Mouse (Mus musculus): ENCODE measurements at regions not wholly inside any gene's neighbourhood (a gene's known extent, or its start where the extent isn't known, plus 50 kb on each side); places are given as distances from the start of the nearest gene placed in this dataset.

DNA sequence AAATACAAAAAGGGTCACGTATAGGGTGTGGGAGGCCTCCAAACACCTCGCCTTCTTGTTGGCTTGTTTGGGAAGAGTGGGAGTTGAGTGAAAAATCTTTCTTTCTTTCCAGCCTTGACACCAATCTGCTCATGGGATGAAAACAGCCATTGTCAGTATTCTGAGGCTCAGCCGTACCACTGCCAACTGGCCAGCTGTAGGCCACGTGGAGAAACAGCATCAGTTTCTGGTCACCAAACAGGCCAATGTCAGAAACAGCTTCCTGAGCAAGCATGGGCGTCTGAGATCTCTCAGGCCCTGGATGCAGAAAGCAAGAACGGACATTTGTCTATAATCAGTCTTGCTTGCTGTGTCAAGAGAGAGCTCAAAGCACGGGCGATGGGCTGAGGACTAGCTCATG is 173.2 kb downstream of the Bcl2l11 start:
- DNase-seq (ENCODE audit: extremely low spot score in 1 of 2, low spot score in 1 of 2), result no peak

DNA sequence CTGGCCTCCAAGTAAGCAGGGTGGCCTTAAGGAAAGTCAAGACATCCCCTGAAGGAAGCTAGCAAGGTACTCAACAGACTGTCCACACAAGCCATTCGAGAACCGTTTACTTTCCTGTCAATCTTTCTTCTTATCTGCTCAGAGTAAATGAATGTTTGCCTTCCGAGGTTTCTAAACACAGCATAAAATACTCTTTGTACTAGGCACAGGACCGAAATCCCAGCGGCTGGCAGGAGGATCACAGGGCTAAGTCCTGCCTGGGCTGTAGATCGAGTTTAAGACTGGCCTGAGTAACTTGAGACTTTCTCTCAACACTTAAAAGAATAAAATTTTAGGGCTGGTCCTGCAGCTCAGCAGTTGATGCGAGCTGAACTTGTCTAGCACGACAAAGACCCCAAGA is 175.9 kb downstream of the Bcl2l11 start:
- no peak for DNase-seq (ENCODE audit: extremely low spot score in 1 of 2, low spot score in 1 of 2)

DNA sequence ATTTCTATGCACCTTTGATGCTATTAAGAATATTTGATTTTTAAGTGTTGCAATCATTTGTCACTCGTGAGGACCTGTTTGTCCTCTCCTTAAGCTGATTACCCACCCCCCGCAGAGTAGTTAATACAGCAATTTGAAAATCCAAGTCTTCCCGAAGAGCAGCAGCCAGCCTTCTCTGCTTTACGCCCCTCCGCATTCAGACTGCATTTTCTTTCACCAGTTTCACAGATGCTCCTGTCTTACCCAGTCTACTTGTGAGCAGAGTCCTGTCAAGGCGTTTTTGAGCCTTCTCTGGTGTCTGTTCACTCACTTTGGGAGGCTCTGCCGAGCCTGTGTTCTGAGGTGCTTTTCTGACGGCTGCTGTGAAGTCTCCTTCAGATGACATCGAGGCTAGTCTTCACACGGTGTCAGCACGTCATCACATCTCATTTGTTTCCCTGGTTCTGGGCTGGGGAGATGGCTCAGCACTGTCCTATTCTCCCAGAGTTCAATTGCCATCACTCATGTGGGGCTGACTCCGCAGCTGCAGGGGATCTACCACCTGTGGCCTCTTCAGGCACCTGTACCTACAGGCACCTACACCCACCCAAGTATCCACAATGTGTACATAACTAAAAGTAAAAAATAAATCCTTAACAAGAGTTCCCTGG is 178.3 kb downstream of the Bcl2l11 start:
- no peak for DNase-seq (ENCODE audit: extremely low spot score in 1 of 2, low spot score in 1 of 2)

DNA sequence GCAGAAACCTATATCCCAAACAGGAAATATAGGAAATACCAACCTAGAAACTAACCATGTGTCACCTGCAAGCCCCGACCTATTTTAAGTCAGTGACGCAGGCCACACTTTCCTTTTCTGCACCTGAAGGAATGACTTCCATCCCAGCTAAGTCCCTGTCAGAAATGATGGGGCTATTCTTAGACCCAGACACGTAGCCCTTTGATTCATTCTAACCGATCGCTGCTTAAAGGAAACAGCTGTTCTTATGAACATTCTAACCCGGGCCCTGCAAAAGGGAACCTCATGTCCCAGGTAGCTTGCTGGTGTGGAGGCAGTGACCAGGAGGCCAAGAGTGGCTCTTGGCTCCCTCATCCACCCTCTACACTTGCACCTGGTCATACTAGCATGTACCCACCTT is 180.9 kb downstream of the Bcl2l11 start:
- DNase-seq (ENCODE audit: extremely low spot score in 1 of 2, low spot score in 1 of 2), result no peak

DNA sequence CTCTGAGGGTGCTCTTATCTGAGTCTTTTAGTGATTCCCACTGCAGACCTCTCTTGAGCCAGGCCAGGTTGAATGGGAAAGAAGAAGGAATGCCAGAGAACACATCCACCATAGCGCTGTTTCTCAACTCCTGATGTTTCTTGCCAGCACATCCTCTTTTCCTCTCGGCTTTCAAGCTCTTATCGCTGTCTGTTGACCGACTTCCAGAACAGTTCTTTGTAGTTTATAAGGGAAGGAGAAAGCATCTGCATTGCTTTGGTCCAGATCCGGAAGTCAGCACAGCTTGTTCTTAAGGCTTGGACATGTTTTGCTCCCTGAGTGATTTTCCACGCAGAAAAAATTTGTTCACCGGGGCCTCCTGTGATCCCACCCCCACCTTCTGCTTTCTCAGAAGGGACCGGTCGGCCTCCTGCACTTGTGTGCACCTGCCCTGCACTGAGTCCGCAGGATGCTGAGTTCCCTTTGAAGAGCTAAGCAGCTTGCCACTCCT is 183.7 kb downstream of the Bcl2l11 start:
- DNase-seq (ENCODE audit: extremely low spot score in 1 of 2, low spot score in 1 of 2), result no peak

DNA sequence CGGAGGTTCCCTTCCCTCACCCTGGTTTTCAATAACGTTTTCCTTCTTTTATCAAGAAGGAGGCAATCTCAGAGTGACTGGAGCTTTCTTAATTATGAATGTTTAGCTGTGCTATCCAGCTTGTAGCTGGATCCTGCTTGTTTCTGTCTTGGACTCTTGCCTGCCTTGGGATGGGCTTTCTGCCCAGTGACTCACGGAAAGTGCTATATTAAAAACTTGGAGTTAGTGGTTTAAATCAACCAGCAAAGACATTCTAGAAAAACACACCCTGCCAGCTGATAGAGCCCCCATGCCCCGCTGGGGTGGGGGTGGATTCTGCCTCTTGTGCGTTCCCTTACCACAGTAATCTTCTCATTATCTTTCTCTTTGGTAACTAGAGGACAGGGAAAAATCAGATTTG is 184.2 kb downstream of the Bcl2l11 start:
- DNase-seq (ENCODE audit: extremely low spot score in 1 of 2, low spot score in 1 of 2), result peak; percentile 84 to 95

DNA sequence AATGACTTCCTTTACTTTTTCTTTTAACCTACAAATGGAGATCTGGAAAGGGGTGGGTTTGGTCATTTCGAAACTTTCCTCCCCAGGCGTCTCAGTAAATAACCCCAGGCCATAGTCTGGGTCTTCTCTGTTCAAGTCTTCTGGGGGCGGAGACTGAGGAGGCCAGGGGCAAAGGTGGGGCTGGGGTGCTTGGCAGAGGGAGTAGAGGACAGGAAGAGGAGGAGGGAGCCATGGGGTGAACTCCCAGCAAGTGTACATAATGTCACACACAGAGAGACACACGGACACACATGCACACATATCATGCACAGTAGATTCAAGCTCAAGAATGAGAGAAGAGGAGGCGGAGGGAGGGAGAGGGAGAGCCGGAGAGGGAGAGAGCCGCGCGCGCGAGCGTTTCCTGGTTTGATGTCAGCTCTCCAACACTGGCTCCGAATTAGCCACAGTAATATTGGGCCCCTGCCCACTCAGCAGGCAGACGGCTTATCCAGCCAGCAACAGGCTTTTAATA is 186.3 kb downstream of the Bcl2l11 start:
- peak in 1 of 2 experiments; percentile 66 for DNase-seq (ENCODE audit: extremely low spot score in 1 of 2, low spot score in 1 of 2)

DNA sequence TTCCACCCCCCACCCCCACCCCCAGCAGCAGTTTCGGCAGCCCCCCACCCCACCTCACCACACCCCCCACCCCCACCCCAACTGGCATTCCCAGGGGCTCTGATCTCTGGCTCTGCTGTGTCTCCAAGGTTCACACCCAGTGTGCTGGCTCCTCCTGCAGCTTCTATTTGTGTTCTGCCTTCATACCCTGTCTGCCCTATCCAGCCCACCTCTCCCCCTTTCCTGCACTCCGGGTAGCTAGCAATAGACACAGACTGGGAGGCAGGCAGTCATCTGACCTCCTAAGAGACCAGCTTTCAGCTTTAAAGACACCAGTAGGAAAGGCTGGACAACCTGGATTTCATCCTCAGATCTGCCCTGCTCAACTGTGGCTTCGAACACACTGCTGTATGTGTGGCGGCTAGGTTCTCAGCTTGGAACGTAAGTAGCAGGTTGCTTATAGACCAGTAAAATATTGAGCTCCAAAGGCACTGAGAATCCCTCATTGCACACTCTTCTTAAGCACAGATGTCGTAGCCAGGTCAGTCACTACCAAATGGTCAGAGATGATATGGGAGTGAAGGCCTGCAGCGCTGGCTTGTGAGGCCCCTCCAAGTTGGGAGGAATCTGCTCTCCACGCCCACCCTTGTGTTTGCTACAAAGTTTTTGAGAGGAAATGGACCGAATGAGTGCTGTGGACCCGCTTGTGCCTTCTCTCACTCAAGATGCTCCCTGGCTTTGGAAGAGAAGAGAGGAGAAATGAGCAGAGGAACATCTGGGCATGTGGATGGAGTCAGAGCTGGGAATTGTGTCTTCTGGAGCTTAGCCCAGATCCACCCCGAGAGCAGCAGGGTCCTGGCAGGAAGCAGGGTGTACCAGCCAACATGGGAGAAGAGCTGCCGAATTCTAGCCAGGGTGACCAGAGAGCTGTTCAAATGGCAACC is 187.1 kb downstream of the Bcl2l11 start:
- DNase-seq (ENCODE audit: extremely low spot score in 1 of 2, low spot score in 1 of 2), result no peak

DNA sequence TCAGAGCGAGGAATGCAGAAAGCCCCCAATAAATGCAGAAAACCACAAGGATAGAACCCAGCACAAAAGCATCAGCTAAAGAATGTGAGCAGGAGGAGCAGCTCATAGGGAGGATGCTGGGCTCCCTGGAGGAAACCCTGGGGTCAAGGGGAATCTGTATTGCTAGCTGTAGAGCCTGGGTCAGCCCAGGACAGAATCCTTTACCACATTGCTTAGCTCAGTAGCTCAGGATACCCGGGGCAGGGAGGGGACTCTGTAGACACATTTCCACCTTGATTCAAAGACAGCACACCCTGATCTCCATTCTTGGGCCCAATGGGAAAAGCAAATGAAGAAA is 187.7 kb downstream of the Bcl2l11 start:
- no peak for DNase-seq (ENCODE audit: extremely low spot score in 1 of 2, low spot score in 1 of 2)

DNA sequence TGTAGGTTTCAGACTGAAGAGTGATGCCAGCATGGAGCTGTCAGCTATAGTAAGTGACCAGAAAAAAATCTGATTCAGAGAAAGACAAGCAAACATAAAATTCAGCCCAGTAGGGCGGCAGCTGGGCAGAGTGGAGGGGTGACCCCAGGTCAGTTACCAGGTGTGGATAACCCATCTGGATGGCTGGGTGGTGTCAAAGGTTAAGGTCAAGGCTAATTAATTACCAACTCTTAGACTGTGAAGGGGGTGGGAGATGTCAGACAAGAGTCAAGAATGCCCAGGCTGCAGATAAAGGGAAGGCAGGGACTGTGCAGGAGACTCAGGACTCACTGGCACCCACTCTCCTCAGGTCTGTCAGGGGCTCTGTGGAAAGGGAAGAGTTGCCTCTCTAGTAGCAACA is 188.1 kb downstream of the Bcl2l11 start:
- no peak for DNase-seq (ENCODE audit: extremely low spot score in 1 of 2, low spot score in 1 of 2)

DNA sequence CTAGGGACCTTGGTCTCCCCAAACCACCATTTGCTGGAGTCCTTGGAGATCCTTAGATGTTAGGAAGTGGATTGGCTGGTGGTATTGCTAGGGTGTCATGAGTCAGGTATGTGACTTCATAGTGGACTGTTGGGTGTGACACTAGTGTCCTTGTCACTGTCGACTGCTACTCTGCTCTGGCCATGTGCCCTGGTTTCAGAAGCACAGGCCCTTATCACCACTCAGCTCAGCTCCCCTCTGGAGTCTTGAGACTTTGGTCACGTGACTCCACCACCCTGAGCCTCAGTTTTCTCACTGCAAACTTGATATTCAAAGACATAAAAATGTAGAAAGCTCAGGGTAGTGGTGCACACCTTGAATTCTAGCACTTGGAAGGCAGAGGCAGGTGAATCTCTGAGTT is 190.7 kb downstream of the Bcl2l11 start:
- no peak for DNase-seq (ENCODE audit: extremely low spot score in 1 of 2, low spot score in 1 of 2)

DNA sequence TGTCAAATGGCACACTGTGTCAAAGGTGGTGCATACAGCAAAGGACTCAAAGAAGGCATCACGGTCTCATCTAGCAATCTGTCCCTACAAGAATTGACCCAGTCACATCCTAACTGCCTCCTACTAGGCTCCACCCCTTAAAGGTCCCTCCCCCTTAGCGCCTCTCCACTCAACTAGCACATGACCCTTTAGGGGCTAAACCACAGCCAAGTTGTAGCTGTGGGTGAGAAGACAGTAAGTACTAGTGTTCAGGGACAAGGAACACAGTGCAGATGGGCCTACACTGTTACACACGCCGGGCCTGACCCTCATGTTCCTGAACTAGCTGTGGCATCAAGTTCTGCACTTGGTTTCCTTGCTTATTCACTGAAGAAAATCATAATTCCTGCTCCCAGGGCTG is 192.4 kb downstream of the Bcl2l11 start:
- DNase-seq (ENCODE audit: extremely low spot score in 1 of 2, low spot score in 1 of 2), result no peak

DNA sequence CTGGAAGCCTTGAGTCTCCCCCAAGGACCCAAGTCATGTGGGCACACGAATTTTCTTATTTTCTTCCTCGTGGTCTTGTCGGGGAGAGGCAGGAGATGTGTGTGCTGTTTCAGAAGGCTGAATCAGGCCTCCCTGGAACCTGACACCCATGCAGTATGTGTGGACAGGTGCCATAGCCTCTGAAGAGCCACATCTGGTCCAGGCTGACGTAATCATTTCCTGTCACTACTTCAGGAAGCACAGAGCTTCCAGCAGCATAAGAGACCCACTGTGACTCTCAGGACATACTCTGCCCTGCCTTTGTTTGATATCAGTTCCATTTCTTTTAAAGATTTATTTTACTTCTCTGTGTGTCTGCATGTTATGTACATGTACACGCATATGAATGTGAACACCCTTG is 193.1 kb downstream of the Bcl2l11 start:
- no peak for DNase-seq (ENCODE audit: extremely low spot score in 1 of 2, low spot score in 1 of 2)

DNA sequence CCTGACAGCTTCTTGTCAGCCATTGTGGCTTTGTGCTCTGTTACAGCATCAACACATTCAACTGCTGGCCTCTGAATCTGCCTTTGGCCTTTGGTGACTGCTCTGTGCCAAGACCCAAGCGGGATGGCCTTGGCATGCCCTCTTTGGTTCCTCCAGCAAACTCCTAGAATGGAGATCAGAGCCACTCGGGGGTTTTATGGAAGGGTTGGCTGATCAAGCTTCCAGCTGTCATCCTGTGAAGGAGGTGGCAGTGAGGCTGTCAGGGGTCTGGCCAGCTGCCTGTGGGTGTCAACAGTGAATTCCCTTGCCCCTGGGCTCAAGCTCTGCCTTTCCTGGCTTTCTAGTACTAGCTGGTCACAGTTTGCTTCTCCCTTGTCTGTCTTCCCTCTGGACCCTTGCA is 195.6 kb downstream of the Bcl2l11 start:
- DNase-seq (ENCODE audit: extremely low spot score in 1 of 2, low spot score in 1 of 2), result no peak

DNA sequence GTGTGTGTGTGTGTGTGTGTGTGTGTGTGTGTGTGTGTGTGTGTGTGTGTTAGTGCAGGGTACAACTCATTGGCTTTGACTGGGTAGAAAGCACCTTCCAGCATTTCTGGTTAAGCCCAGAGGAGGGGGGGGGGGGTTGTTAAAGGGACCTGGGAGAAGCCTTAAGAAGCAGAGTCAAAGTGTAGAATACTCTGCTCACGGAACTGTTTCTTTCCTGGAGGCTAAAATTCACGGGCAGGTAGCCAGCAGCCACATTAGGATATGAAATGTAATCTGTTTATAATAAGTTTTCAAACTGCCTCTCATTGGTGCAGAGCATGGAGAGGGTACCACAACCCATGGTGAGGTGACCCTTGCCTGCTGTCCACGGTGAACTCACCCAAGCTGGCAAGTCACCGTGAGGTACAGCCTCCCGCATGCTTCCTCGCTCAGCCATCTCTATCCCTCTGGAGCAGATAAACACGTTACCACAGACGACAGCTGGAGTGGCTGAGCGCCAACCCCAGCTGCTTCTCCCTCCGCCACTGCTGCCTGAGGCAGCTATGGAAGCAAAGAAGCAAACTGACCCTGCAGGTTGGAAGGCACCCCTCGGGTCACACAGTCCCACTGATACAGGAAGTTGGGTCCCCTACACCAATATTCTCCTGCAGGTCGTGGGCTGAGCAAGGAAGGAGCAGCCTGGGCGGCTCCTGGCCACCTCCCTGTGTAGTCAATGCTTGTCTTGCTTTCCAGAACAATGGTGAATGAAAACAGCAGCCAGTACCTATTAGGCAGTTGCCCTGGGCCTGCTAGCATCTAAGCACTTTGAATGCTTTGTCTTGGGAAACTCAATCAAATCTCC is 198.6 kb downstream of the Bcl2l11 start:
- DNase-seq (ENCODE audit: extremely low spot score in 1 of 2, low spot score in 1 of 2), result no peak

DNA sequence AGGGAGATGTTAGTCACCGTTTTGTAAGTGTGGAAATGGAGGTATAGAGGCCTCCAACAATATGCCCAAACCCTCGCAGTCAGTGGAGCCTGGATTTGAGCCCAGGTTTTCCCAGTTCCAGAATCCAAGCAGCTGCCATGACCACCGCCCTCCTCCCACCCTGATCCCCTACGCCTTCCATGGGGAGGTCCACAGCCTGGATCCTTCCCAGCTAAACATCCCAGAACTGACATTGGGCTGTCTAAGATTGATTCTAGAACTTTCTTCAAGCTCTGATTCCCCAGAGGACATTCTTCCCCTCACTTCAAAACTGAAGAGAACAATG is 199.2 kb downstream of the Bcl2l11 start:
- no peak for DNase-seq (ENCODE audit: extremely low spot score in 1 of 2, low spot score in 1 of 2)

DNA sequence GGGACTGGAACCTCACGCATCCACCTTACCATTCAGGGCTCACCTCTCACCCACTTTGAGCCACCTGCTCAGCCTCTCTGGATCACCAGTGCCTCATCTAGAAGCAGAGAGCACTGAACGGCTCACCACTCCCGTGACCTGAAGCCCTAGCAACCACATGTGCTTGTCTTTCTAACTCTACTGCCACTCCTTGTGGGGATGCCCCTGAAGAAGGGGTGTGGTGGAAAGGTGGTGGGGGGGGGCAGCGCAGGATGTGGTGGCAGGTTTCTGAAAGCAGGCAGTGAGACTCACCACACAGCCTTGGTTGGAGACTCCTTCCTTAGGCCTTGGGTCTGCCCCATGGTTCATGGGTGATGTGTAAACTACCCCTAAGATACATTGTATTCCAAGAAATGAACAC is 199.6 kb downstream of the Bcl2l11 start:
- no peak for DNase-seq (ENCODE audit: extremely low spot score in 1 of 2, low spot score in 1 of 2)

DNA sequence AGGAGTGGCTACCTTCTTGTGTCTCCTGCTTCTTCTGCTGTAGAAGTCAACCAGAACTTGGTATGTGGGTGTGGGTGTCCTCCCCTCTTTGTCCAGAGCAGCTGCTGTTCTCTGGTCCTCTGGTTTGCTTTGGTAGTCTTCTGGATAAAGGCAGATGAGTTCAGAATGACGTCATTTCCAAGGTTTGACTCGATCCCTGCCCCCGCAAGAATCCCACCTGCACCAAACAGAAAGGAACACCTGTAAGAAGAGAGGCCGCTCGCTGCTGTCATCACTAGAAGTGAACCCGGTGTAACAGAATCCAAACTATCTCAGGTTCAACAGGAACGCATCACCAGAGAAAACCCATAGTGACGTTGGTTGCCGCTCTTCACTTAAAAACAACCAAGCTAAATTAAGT is 205.0 kb downstream of the Bcl2l11 start:
- DNase-seq (ENCODE audit: extremely low spot score in 1 of 2, low spot score in 1 of 2), result no peak

DNA sequence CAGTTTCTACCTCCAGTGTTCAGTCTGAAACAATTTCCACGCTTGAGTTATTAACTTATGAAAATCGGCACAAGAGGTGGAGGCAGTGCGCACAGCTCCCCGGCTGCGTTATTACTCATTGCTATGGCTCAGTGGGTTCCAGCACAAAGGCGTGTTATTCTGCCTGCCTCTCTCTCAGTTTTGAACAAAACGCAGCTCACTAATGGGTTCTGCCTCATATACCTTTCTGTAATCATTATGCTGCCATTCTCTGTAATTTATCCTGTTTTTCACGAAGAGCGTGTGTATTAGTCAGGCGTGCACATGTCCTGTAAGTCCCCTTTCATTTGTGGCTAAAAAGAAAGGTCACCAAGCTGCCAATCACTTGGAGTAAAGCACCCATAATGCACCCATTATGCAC is 205.4 kb downstream of the Bcl2l11 start:
- DNase-seq (ENCODE audit: extremely low spot score in 1 of 2, low spot score in 1 of 2), result no peak

DNA sequence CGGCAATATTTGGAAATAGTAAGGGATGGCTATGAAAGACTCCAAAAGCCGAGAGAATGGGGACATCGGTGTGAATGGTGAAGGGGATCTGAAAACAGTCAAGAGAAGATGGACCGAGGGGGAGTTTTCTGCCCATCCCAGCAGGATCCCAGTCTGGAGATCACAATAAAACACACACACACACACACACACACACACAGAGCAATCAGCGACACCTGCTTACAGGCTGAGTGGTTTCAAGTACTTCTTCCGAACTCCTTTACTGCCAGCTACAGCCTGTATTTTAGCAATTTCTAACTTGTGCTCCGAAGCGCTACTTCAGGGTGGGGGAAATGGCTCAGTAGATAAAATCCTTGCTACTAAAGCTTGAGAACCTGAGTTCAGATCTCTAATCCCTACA is 205.8 kb downstream of the Bcl2l11 start:
- DNase-seq (ENCODE audit: extremely low spot score in 1 of 2, low spot score in 1 of 2), result no peak
